Mouse (Mus musculus) ES-E14 (cell line): ENCODE results near the gene Lpcat4. TPM values are rescaled to one million over a fixed set of nuclear protein-coding genes. Genes with fewer than 3 reads are reported as not detected.

Source experiments
- DNase-seq: peaks from one replicate; pipeline ENCODE4 v3.0.0-alpha.2; 2013; ENCODE audit warnings: low read depth, low spot score
- H3K27ac ChIP-seq: 2 replicates; pipeline ENCODE4 v1.5.1; 2012; ENCODE audit warnings: low read depth, mild to moderate bottlenecking, low read length, moderate library complexity, mixed read lengths; ENCODE audit not compliant: poor library complexity, insufficient read depth, severe bottlenecking
- H3K36me3 ChIP-seq: 2 replicates; pipeline ENCODE4 v1.6.1; 2012; ENCODE audit warnings: mild to moderate bottlenecking, low read length, moderate library complexity, mixed read lengths; ENCODE audit not compliant: control insufficient read depth, poor library complexity, insufficient read depth, severe bottlenecking
- H3K4me1 ChIP-seq, 2 experiments: fragments of 150-350 bp in 1 of 2; sonication (generic) in 1 of 2; 2 replicates each; pipeline ENCODE4 v1.6.1; 2012; ENCODE audit warnings: low read length in 2 of 2, mild to moderate bottlenecking in 1 of 2, mixed read lengths in 1 of 2; ENCODE audit not compliant: control insufficient read depth in 2 of 2, insufficient read depth in 2 of 2, poor library complexity in 1 of 2
- H3K4me3 ChIP-seq, 2 experiments: fragments of 150-350 bp in 1 of 2; sonication (generic) in 1 of 2; 2 replicates each; pipeline ENCODE4 v1.5.1; 2012; ENCODE audit warnings: low read length in 2 of 2, low read depth in 1 of 2, mild to moderate bottlenecking in 1 of 2, mixed read lengths in 1 of 2; ENCODE audit not compliant: insufficient read depth in 1 of 2, poor library complexity in 1 of 2, severe bottlenecking in 1 of 2
- H3K9ac ChIP-seq: 2 replicates; pipeline ENCODE4 v1.6.1; 2012; ENCODE audit warnings: low read depth, mild to moderate bottlenecking, low read length, mixed read lengths; ENCODE audit not compliant: poor library complexity, insufficient read depth, severe bottlenecking
- H3K9me3 ChIP-seq: fragments of 150-350 bp; sonication (generic); 2 replicates; pipeline ENCODE4 v1.6.1; 2012; ENCODE audit warnings: low read depth, mild to moderate bottlenecking, low read length; ENCODE audit not compliant: control insufficient read depth, insufficient read depth
- CHD2 ChIP-seq: IDR thresholded peaks from 2 replicates; pipeline ENCODE4 v1.6.1; 2014; ENCODE audit warnings: mild to moderate bottlenecking, low read depth, low read length, inconsistent platforms
- HCFC1 ChIP-seq: IDR thresholded peaks from 2 replicates; pipeline ENCODE4 v1.6.1; 2012; ENCODE audit warnings: low read length, inconsistent platforms, borderline replicate concordance; ENCODE audit not compliant: insufficient read depth
- MAFK ChIP-seq: IDR thresholded peaks from 2 replicates; pipeline ENCODE4 v1.6.1; 2014; ENCODE audit warnings: mild to moderate bottlenecking, low read depth, low read length, inconsistent platforms; ENCODE audit not compliant: insufficient read depth
- ZC3H11A ChIP-seq: IDR thresholded peaks from 2 replicates; pipeline ENCODE4 v1.6.1; 2012; ENCODE audit warnings: low read depth, mild to moderate bottlenecking, inconsistent platforms, low read length, borderline replicate concordance
- ZNF384 ChIP-seq: IDR thresholded peaks from 2 replicates; pipeline ENCODE4 v1.6.1; 2012; ENCODE audit warnings: low read depth, low read length, inconsistent platforms
- in situ Hi-C, 2 experiments: fragments of 600-800 bp; cut with MboI; formaldehyde crosslinking; loops; one replicate each; pipeline ENCODE4 v1.15.1; 2025; ENCODE audit warnings: low sequenced_read_pairs in 2 of 2, inconsistent platforms in 1 of 2; ENCODE audit not compliant: unreplicated experiment in 2 of 2
- total RNA-seq: library from RNA; depleted of rRNA; stranded (reverse); fragments of 300-350 nt; gene quantifications from 2 replicates; pipeline ENCODE4 v1.2.3, GENCODE M21; 2012

Lpcat4 gene
- total RNA-seq, 1 experiment: 15.8 TPM

GRCm38 (mm10) chr2:112254675-112255515, 15.6 kb downstream of the Lpcat4 start:
- Histone ChIP-seq H3K4me1 (peaks cover 0 to 9% of the 10 kb centered on the region in 2 experiments; a peak in 2 of 4 replicates), H3K36me3 (no peaks in the 10 kb centered on the region), H3K27ac (no peak overlapping the region), H3K9me3 (no peaks in the 10 kb centered on the region), H3K4me3 (no peak overlapping the region), H3K9ac (no peak overlapping the region)
- TF ChIP-seq MAFK: no peak
- TF ChIP-seq CHD2: no peak
- TF ChIP-seq ZC3H11A: no peak
- no peak for TF ChIP-seq ZNF384
- no peak for TF ChIP-seq HCFC1
- in situ Hi-C loops: no loop called here
- no peak for DNase-seq

GRCm38 (mm10) chr2:112259241-112259962, 20.1 kb downstream of the Lpcat4 start, which contains the start of gene Nutm1:
Gene Nutm1, minus strand, starts transcription at chr2:112259291.
- Histone ChIP-seq H3K9ac (no peak within 1 kb of the TSS), H3K36me3 (peaks cover 3% of the 10 kb centered on the region; the same call in 1 of the 2 replicates), H3K9me3 (no peaks in the 10 kb centered on the region), H3K4me3 (no peak within 1 kb of the TSS), H3K4me1 (no peaks in the 10 kb centered on the region; a peak in 1 of 4 replicates), H3K27ac (no peak within 1 kb of the TSS)
- in situ Hi-C loops: no loop called here
- TF ChIP-seq ZNF384 (0 out of 2 replicates have a peak, but pooled peaks have one; percentile 19), HCFC1 (no peak)
- no peak for DNase-seq

GRCm38 (mm10) chr2:112261748-112262653, 22.7 kb downstream of the Lpcat4 start, which contains the start of gene Nop10:
Gene Nop10, plus strand, starts transcription at chr2:112261926.
- Histone ChIP-seq H3K9me3 (no peaks in the 10 kb centered on the region), H3K4me1 (no peaks in the 10 kb centered on the region; a peak in 1 of 4 replicates), H3K36me3 (peaks cover 3% of the 10 kb centered on the region; the same call in 1 of the 2 replicates), H3K4me3 (peak within 1 kb of the TSS; percentile 79 to 97), H3K9ac (peak within 1 kb of the TSS; percentile 94), H3K27ac (no peak within 1 kb of the TSS)
- in situ Hi-C loops: no loop called here
- 0 out of 2 replicates have a peak, but pooled peaks have one; percentile 26 for TF ChIP-seq CHD2
- no peak for TF ChIP-seq ZNF384
- TF ChIP-seq MAFK: no peak
- peak; percentile 99 for TF ChIP-seq HCFC1
- no peak for TF ChIP-seq ZC3H11A
- peak; percentile 96 for DNase-seq

GRCm38 (mm10) chr2:112262779-112263295, 23.6 kb downstream of the Lpcat4 start:
- peak overlapping the region; percentile 79 to 97 for H3K4me3 ChIP-seq
- in situ Hi-C loops: no loop called here
- DNase-seq: no peak
- no peaks in the 10 kb centered on the region for H3K9me3 ChIP-seq
- TF ChIP-seq ZC3H11A (no peak), HCFC1 (no peak), MAFK (no peak), ZNF384 (no peak)
- peak overlapping the region; percentile 94 for H3K9ac ChIP-seq
- H3K4me1 ChIP-seq: no peaks in the 10 kb centered on the region; a peak in 1 of 4 replicates
- no peak overlapping the region for H3K27ac ChIP-seq
- peaks cover 3% of the 10 kb centered on the region; the same call in 1 of the 2 replicates for H3K36me3 ChIP-seq
